Mouse (Mus musculus): ENCODE data around the gene Brd3. TPM values are rescaled to one million over a fixed set of nuclear protein-coding genes. Genes with fewer than 3 reads are reported as not detected.

Brd3 gene
- total RNA-seq, 2 experiments from 2014 or later: 42.6 to 53.0 TPM

- intact Hi-C loops (cut with DNase I): no loop called here
- DNase-seq: no peak
Measured at GRCm38 (mm10) chr2:27408194-27408593, 99.3 kb downstream of the Brd3 start.

- DNase-seq: no peak
- intact Hi-C loops (cut with DNase I): no loop called here
Measured at GRCm38 (mm10) chr2:27406928-27407327, 100.5 kb downstream of the Brd3 start.

- intact Hi-C loops (cut with DNase I): no loop called here
- no peak for DNase-seq
Measured at GRCm38 (mm10) chr2:27405094-27405884, 102.2 kb downstream of the Brd3 start.

- DNase-seq: no peak
- intact Hi-C loops (cut with DNase I): no loop called here
Measured at GRCm38 (mm10) chr2:27404375-27405093, 102.9 kb downstream of the Brd3 start.

- intact Hi-C loops (cut with DNase I): no loop called here
Measured at GRCm38 (mm10) chr2:27401544-27401943, 105.9 kb downstream of the Brd3 start.

GRCm38 (mm10) chr2:27400083-27400482 lies 107.4 kb downstream of the Brd3 start:
- intact Hi-C loops (cut with DNase I): no loop called here

More at GRCm38 (mm10) chr2:27401544-27401943, 105.9 kb downstream of the Brd3 start:
- no peak for DNase-seq

GRCm38 (mm10) chr2:27396656-27397440 lies 110.6 kb downstream of the Brd3 start:
- intact Hi-C loops (cut with DNase I): no loop called here
- DNase-seq: no peak

More at GRCm38 (mm10) chr2:27400083-27400482, 107.4 kb downstream of the Brd3 start:
- DNase-seq: no peak

Small RNA genes lying within 50 kb of the gene (microRNA-seq; reads per million reads assigned to microRNA genes)
- 0 to 0.70 reads per million in 2 experiments for gene Gm24049
- 0 reads per million in 2 experiments for gene Mir7578

Other genes starting within 250 kb of the Brd3 start
- 10 to 100 TPM; 13.1 to 14.4 TPM for gene Vav2, start 80.6 kb downstream of the Brd3 start, total RNA-seq (2021)
- 1 to 10 TPM; 1.1 to 2.1 TPM for gene Brd3os, start 65.3 kb downstream of the Brd3 start, total RNA-seq (2021)
- 10 to 100 TPM; 25.4 to 28.5 TPM for gene Wdr5, start 7.5 kb upstream of the Brd3 start, total RNA-seq (2021)
- gene Rxra, start 168.8 kb upstream of the Brd3 start, total RNA-seq (2021): 10 to 100 TPM; 38.6 to 42.5 TPM

Data from heart, postnatal 10 days (tissue).